Mouse (Mus musculus): ENCODE data around the gene Myod1. TPM values are rescaled to one million over a fixed set of nuclear protein-coding genes. Genes with fewer than 3 reads are reported as not detected.

The Myod1 gene
- total RNA-seq, 2 experiments from 2014 or later = not detected

DNA sequence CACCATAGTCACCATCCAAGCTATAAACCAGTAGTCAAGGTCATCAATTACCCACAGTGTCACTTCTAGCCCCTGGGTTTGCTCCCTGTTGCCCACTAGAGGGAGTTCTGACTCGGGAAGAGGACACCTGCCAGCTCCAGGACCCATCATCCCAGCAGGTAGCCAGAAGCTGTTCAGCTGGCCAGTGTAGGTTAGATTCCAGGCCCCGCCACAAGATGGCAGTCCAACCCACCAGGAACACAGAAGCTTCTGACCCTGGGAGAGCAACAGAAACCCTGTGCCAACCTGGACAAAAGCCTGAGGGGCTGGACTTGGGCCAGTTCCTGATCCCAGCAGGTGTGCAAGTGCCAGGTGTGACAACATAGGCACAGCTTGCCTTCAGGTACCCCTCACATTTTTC is 16.8 kb downstream of the Myod1 start:
- peak; percentile 69 to 87 for DNase-seq

GRCm38 (mm10) chr7:46393718-46394511 is 17.6 kb downstream of the Myod1 start:
- DNase-seq = no peak

GRCm38 (mm10) chr7:46394933-46395332 is 18.7 kb downstream of the Myod1 start:
- DNase-seq = no peak

DNA sequence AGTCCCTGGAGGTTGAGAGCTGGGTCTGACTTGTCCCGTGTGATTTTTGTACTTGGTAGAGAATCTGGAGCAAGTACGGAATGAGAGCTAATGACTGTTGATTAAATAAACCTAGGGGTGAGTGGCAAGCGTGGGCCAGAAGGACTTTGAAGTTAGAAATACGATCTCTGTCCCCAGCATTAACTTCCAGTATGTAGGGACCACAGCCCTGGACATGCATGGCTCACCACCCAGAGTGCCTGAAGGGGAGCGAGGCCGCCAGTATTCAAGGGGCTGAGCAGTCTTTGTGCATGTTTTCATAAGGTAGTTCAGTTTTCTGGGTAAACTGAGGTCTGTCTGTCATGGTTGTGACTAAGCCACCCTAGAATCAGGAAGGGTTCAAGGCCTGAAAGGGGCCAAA is 19.3 kb downstream of the Myod1 start:
- no peak for DNase-seq

GRCm38 (mm10) chr7:46396231-46396927 is 20.1 kb downstream of the Myod1 start, which contains the start of gene Kcnc1:
Kcnc1 (plus strand) TSS chr7:46396497.
- DNase-seq = peak; percentile 59 to 72

- no peak for DNase-seq
Observed at GRCm38 (mm10) chr7:46396928-46397731, 20.9 kb downstream of the Myod1 start.

GRCm38 (mm10) chr7:46397732-46398333 is 21.6 kb downstream of the Myod1 start:
- no peak for DNase-seq

DNA sequence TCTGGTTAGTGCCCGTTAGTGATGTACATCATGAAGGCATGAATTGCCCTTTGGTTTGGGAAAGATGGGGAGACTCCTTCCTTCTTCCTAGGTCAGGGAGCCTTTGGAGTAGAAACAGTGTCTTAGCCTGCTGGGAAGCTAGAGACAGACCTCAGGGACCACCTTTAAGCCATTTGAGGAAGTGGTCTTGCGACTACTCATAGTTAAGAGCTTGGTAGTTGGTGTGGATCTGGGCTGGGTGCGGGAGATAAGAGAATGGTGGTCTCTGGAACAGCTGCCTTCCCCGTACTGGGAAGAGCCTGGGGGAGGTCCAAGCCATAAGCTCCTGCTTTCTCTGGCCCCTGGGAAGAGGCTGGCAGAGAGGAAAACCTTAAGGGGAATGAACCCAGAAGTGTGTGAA is 22.3 kb downstream of the Myod1 start:
- DNase-seq = no peak

GRCm38 (mm10) chr7:46399676-46400075 is 23.4 kb downstream of the Myod1 start:
- no peak for DNase-seq

DNA sequence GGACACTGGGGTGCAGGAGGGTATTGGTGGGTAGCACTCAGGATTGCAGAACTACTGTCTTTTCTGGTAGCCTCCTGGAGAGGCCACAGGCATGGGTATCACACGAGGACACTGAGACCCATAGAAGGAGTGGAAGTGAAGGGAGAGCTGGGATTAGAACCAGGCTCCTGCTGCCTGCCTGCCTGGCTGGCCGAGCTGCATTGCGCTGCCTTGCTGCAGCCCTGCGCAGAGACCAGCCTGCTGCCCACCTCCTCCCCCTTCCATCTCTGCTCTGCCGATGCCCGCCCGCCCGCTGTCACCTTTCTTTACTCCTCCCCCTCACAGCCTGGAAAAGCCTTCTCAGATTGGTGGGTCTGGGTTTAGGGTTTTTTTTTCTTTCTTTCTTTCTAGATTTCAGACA is 24.1 kb downstream of the Myod1 start:
- DNase-seq = no peak

DNA sequence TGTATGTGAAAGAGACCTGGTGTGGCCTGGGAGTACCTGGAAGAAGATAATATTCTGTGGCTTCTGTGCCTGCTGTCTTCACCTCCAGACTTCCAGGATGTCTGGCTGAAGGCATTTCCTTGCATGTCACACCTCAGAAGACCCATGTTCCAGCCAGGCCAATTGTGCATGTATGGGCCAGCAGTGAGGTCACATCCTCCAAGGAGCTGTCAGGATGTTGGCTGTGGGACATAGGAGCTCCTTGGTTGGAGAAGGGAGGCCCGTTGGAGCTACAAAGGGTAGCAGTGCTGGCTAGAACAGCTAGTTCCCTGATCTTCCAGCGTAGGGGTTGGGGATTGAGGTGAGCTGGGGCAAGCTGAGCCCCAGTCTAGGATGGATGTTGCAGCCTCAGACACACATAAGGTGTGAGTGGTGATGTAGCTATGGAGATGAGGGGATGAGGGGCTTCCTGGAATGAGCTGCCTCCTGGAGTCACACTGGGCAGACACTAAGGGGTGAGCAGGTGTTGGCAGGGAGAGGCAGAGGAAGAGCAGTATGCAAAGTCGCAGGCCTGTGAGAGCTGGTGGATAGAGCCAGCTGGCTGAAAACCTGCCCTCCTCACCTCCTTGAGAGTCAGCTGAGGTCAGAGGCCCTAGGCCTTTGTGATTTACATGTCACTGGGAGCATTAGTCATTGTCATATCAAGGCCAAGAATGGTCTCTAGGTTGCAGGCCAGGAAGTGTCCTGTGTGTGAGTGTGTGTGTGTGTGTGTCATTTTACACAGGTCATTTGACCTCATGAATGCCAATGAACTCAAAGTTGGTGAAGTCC is 25.3 kb downstream of the Myod1 start:
- no peak for DNase-seq

DNA sequence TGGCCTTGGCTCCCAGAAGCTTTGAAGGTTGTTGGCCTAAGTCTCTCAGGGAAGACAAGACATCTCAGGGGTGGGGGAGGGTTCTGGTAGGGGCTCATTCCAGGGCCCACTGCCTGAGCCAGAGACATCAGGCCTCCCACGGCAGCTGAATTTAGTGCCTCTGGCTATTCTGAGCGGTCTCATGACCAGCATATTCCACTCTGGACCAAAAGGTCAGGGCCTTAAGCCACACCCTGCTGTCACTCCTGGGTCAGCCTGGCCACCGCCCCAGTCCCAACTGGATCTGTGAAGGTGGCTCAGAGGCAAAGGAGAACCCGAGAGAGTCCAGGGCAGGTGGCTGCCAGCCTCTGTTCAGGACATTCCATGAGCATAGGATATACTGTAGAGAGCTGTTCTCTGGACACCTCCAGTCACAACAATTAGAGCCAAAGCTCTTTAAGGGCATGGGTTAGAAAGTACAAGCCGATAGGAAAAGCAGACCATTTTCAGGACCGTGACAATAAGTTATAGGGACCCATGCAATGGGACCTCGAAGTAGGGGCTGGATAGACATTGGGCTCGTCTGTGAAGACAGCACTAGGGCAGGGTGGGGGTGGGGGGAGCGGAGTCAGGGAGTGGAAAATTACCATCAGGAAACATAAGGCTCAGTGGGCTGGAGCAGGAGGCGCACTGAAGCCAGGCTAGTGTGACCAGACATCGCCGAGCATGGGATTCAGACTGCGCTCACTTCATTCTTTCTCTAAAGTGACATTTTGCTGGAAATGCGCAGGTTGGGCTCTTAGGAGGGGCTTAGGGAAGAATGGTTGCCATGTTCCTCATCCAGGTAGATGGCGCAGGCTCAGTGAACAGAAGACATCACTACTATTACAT is 27.6 kb downstream of the Myod1 start:
- DNase-seq = peak; percentile 11 to 16

DNA sequence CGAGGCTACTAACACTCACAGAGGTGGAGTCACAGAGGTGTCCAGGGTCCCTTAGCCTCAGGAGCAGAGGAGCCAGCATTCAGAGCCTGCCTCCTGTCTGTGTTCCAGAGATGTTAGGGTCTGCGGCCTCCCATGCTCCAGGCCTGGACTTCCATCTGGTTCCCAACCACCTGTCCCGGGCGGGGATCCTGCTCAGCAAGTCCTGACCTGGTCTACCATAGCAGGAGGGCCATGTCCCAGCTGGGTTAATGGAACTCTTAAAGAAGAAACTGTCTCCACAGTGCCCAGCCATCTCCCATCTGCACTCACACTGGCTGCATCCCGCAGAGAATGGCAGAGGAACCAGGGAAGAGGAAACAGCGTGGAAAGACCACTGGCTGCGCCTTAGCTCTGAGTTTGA is 28.5 kb downstream of the Myod1 start:
- DNase-seq = no peak

GRCm38 (mm10) chr7:46408606-46409005 is 32.3 kb downstream of the Myod1 start:
- DNase-seq = no peak

DNA sequence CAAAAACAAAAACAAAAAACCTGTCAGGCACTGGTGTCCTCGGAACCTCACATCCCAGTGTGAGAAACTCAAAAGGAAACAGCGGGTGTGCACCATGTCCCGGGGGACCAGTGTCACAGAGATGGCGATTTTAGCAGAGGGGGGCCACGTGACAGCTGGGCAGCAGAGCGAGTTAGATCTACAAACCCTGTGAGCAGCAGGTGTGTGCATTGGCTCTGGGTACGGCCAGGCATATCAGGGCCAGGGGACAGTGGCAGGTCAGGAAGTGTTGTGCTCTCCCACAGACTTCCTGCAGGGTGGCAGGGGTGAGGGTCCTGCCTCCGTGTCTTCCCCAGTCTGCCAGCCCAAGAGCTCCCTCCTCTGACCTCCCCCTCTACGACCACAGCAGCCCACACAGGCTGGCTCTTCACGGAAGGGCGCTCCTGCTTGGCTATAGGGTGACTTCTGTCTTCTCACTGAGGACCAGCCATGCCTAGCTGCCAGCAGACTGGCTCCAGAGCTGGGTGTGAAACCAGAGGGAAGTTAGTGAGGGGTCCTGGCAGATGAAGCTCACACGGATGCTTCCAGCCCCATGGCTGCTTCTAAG is 33.0 kb downstream of the Myod1 start:
- DNase-seq = no peak

GRCm38 (mm10) chr7:46410727-46411126 is 34.5 kb downstream of the Myod1 start:
- DNase-seq = no peak

DNA sequence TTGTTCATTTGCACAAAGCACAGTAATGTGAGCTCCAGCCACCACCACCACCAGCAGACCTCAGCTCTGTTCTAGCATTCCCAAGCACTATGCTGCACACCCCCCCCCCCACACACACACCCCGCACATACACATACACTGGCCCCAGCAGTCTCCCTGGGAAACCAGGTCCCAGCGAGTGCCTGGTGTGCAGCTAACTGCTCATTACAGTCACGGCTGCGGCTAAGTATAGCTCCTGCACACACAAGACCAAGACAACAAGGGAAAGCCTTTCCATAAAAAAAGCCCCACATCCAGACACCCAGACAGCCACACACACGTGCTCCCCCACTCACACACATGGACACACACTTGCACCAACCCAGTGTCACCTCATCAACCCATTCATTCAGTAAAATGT is 36.5 kb downstream of the Myod1 start:
- DNase-seq = no peak

GRCm38 (mm10) chr7:46413959-46414725 is 37.9 kb downstream of the Myod1 start:
- no peak for DNase-seq

DNA sequence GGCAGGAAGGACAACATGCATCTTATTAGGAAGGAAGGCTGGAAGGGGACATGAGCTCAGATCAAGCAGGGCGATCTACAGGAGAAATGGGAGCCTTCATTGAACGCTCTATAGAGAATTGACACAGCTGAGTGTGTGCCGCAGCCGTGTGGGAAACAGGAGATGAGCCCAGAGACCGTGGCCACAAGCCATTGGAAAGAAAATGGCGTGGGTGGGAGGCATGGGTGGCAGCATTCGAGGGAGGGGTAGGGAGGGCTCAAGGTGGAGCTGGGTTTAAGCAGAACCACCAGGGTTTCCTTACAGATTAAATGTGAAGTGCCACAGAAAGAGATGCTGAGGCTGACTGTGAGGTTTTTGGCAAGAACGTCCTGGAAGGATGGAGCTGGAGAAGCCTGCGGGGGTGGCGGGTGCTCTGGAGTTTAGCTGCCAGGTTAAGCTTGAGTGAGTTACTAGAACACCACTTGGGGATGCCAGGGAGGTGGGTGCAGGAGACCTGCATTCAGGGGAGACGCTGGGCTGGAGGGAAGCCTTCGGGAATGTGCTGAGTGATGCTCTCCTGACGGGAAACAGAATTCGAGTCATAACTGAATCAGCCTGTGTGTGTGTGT is 39.6 kb downstream of the Myod1 start:
- DNase-seq = no peak

Data from heart, adult 18-20 months (tissue).